8 mouse cellular contexts compared by ENCODE assay signal in the genomic region with DNA sequence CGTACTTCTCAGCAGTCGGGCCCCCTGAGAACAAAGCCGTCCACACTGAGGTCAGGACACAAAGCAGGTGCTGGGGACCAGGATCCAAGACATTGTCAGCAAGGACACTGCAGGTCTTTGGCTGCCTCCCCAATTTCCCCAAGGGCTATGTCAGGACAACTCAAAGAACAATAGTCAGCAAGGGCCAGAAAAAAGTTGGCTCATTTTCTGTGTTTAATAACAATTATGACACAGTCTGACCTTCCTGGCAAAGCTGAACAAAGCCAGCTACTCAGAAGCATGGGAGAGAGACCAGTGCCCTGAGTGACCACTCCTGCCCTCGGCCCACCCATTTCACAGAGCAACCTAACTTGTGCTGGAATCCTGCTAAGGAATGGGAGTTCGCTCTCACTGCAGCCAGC. TPM values are rescaled to one million over a fixed set of nuclear protein-coding genes. Genes with fewer than 3 reads are reported as not detected.
DNase-seq lines count a peak whose midpoint lies in the region; ATAC-seq lines count a peak whose summit lies in the region.

No protein-coding gene starts in this region.

- H3K27me3 ChIP-seq in embryonic facial prominence, embryonic 14.5 days (replicated peaks; ENCODE audit: control insufficient read depth, insufficient read depth, low read length) = no peaks in the 10 kb centered on the region
- no peaks in the 10 kb centered on the region for H3K27me3 ChIP-seq in embryonic facial prominence, embryonic 10.5 days (replicated peaks; ENCODE audit: low read depth, poor library complexity, severe bottlenecking)
- H3K27me3 ChIP-seq in neural tube, embryonic 15.5 days (replicated peaks) = no peaks in the 10 kb centered on the region

- H3K36me3 ChIP-seq in embryonic facial prominence, embryonic 14.5 days (ENCODE audit: control insufficient read depth, insufficient read depth, low read length) = peaks cover 70% of the 10 kb centered on the region
- peaks cover 78% of the 10 kb centered on the region for H3K36me3 ChIP-seq in embryonic facial prominence, embryonic 10.5 days (replicated peaks)
- H3K36me3 ChIP-seq in neural tube, embryonic 15.5 days = peaks cover 30% of the 10 kb centered on the region

- no peaks in the 10 kb centered on the region for H3K9me3 ChIP-seq in embryonic facial prominence, embryonic 14.5 days (ENCODE audit: control insufficient read depth, low read length)
- H3K9me3 ChIP-seq in embryonic facial prominence, embryonic 10.5 days = no peaks in the 10 kb centered on the region
- H3K9me3 ChIP-seq in neural tube, embryonic 15.5 days (replicated peaks) = no peaks in the 10 kb centered on the region

- WGBS in embryonic facial prominence, embryonic 14.5 days = 73% methylated on average over 5 of the region's 5 CpGs
- 75% methylated on average over 5 of the region's 5 CpGs for WGBS in embryonic facial prominence, embryonic 10.5 days
- 63% methylated on average over 5 of the region's 5 CpGs for WGBS in neural tube, embryonic 15.5 days

- 0 out of 2 replicates have a peak, but pooled peaks have one; percentile 27 for ATAC-seq in embryonic facial prominence, embryonic 14.5 days (ENCODE audit: low read depth)
- no peak for ATAC-seq in neural tube, embryonic 15.5 days (ENCODE audit: low FRiP score)

- H3K4me2 ChIP-seq in embryonic facial prominence, embryonic 14.5 days (ENCODE audit: low read depth, low read length) = no peak overlapping the region
- H3K4me2 ChIP-seq in neural tube, embryonic 15.5 days = no peak overlapping the region

- DNase-seq in embryonic facial prominence, embryonic 14.5 days (ENCODE audit: low spot score) = no peak
- no peak for DNase-seq in embryonic facial prominence, embryonic 10.5 days (ENCODE audit: low spot score)
- peak; percentile 19 for DNase-seq in urinary bladder, postnatal 14 days (ENCODE audit: low spot score)
- no peak for DNase-seq in urinary bladder, adult 2 months (ENCODE audit: low spot score)
- DNase-seq in kidney, postnatal 10 days = peak; percentile 70
- DNase-seq in natural killer cell, adult 2 months (ENCODE audit: low spot score in 2 of 2) = no peak
- DNase-seq in thymus, adult 18-20 months = no peak

- no peak overlapping the region for H3K4me3 ChIP-seq in embryonic facial prominence, embryonic 14.5 days (ENCODE audit: low read depth, low read length)
- H3K4me3 ChIP-seq in embryonic facial prominence, embryonic 10.5 days = no peak overlapping the region
- no peak overlapping the region for H3K4me3 ChIP-seq in neural tube, embryonic 15.5 days (replicated peaks)

- no peak overlapping the region for H3K9ac ChIP-seq in embryonic facial prominence, embryonic 14.5 days (ENCODE audit: low read depth, low read length)
- H3K9ac ChIP-seq in neural tube, embryonic 15.5 days (replicated peaks) = no peak overlapping the region

- no peaks in the 10 kb centered on the region for H3K4me1 ChIP-seq in embryonic facial prominence, embryonic 14.5 days (ENCODE audit: control insufficient read depth, insufficient read depth, low read length)
- no peaks in the 10 kb centered on the region for H3K4me1 ChIP-seq in embryonic facial prominence, embryonic 10.5 days
- H3K4me1 ChIP-seq in neural tube, embryonic 15.5 days = 0 out of 2 replicates have a peak, but pooled peaks cover 11% of the 10 kb centered on the region

- no peak overlapping the region for H3K27ac ChIP-seq in embryonic facial prominence, embryonic 14.5 days (replicated peaks; ENCODE audit: low read depth, low read length)
- no peak overlapping the region for H3K27ac ChIP-seq in embryonic facial prominence, embryonic 10.5 days (replicated peaks)
- H3K27ac ChIP-seq in neural tube, embryonic 15.5 days (replicated peaks) = no peak overlapping the region; the same call in 1 of the 2 replicates

RNA-seq across cellular contexts. Expression of a gene that starts 35.3 kb away (rescaled TPM):
- polyA plus RNA-seq in embryonic facial prominence, embryonic 14.5 days (2014; fragmentation: Nextera tagmentation; extraction: Ambion mirVana) = 50.4 and 54.6 TPM in 2 replicates
- 80.9 and 81.8 TPM in 2 replicates for polyA plus RNA-seq in embryonic facial prominence, embryonic 10.5 days (2016; fragmentation: Nextera tagmentation; extraction: Ambion mirVana)
- 56.5 TPM in 2 replicates for polyA plus RNA-seq in urinary bladder, adult 2 months (2012; rRNA removed)
- polyA plus RNA-seq in neural tube, embryonic 15.5 days (2015; fragmentation: Nextera tagmentation; extraction: Ambion mirVana) = 47.2 and 49.5 TPM in 2 replicates

Comparison
In these comparisons a context has a peak if more than half of its experiments do, and no peak if none do; other contexts are left out.
1. DNase-seq: peak in urinary bladder, postnatal 14 days (single experiment) and kidney, postnatal 10 days (single experiment); none in embryonic facial prominence, embryonic 14.5 days (single experiment), embryonic facial prominence, embryonic 10.5 days (single experiment), urinary bladder, adult 2 months (single experiment), natural killer cell, adult 2 months (0 of 2) and thymus, adult 18-20 months (0 of 2).